Mouse (Mus musculus) embryonic facial prominence, embryonic 15.5 days (tissue): Measurements from ENCODE around the gene Ywhah. TPM values are rescaled to one million over a fixed set of nuclear protein-coding genes. Genes with fewer than 3 reads are reported as not detected.
A peak's percentile ranks its signal among the peaks of the same experiment; 100 is the strongest.

Source experiments
- ATAC-seq: fragments of 200-750 bp; cut with Nextera tagmentation; 2 replicates; pipeline ENCODE4 v1.8.0; 2017; ENCODE audit warnings: low read depth, moderate TSS enrichment; ENCODE audit not compliant: insufficient number of reproducible peaks, low FRiP score, low TSS enrichment
- H3K27ac ChIP-seq: fragments of 300-500 bp; sonication (generic); replicated peaks from 2 replicates; pipeline ENCODE4 v1.5.1; 2015; ENCODE audit warnings: mild to moderate bottlenecking, inconsistent platforms
- H3K27me3 ChIP-seq: fragments of 300-500 bp; sonication (generic); 2 replicates; pipeline ENCODE4 v1.6.1; 2015; ENCODE audit warnings: inconsistent platforms
- H3K36me3 ChIP-seq: fragments of 300-500 bp; sonication (generic); 2 replicates; pipeline ENCODE4 v1.6.1; 2015; ENCODE audit warnings: mild to moderate bottlenecking, inconsistent platforms
- H3K4me1 ChIP-seq: fragments of 300-500 bp; sonication (generic); 2 replicates; pipeline ENCODE4 v1.6.1; 2015; ENCODE audit warnings: inconsistent platforms
- H3K4me2 ChIP-seq: fragments of 300-500 bp; sonication (generic); replicated peaks from 2 replicates; pipeline ENCODE4 v1.6.1; 2015; ENCODE audit warnings: mild to moderate bottlenecking, inconsistent platforms
- H3K4me3 ChIP-seq: fragments of 300-500 bp; sonication (generic); replicated peaks from 2 replicates; pipeline ENCODE4 v1.5.1; 2015; ENCODE audit warnings: mild to moderate bottlenecking, inconsistent platforms
- H3K9ac ChIP-seq: fragments of 300-500 bp; sonication (generic); 2 replicates; pipeline ENCODE4 v1.6.1; 2015; ENCODE audit warnings: inconsistent platforms
- H3K9me3 ChIP-seq: fragments of 300-500 bp; sonication (generic); replicated peaks from 2 replicates; pipeline ENCODE4 v1.6.1; 2016; ENCODE audit warnings: inconsistent platforms
- WGBS: fragments of 180-500 bp; shearing (Covaris S2); methylation state at CpG from one replicate; pipeline ENCODE4 v1.1.7; 2015; 5-methylcytosine and 5-hydroxymethylcytosine counted together
- polyA plus RNA-seq: library from polyadenylated mRNA; unstranded; fragments of >200 nt; fragmentation: Nextera tagmentation; extraction: Ambion mirVana; gene quantifications from 2 replicates; pipeline ENCODE4 v1.2.1, GENCODE M21; 2015

The Ywhah gene
- polyA plus RNA-seq, 1 experiment from 2014 or later: 362 TPM

DNA sequence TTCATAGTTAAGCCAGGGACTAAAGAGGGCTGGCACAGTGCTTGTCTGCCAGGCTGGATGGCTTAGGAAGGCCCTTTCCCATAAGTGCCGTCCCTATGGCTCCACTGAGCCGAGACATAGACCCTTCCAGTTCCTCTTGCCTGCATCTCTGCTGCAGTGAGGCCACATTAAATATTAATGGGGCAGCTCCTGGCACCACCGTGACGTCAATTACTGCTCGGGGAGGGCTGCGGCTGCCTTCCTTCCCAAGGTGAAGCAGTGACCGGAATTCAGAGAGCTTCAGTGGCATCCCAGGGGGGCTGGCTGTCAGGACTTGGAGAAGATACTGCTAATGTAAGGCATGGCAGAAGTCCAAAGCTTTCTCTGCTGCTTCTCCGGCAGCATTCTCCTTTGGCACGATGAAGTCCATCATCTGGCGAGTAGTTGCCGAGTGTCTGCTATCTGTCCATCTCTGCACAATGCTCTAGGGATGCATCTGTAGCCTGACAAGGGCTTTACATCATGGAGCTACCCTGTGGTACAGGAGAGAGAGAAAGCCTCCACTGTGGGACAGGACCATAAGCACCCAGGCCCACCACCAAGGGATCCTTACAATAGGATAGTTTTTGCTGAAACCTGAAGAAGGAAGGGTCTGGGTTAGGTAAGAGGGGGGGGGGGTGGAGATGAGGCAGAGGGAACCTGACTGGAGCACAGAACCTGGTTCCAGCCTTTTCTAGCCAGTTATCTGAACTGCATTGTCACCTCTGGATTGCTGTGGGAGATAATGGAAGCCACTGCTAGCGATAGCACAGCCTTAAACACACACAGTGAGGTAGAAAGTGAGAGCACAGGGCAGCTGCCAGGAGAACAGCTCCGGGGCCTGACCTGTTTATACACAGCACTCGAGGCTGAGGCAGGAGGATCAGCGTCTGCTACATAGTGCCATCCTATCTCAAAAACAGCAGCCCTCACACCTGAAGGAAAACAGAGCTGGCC, 7.2 kb upstream of the Ywhah start:
- Histone ChIP-seq H3K27me3 (no peaks in the 10 kb centered on the region), H3K4me1 (peaks cover 15% of the 10 kb centered on the region), H3K27ac (peak overlapping the region; percentile 34; the same call in 1 of the 2 replicates), H3K9ac (no peak overlapping the region), H3K4me2 (0 out of 2 replicates have a peak overlapping the region, but pooled peaks have one; percentile 17), H3K36me3 (no peaks in the 10 kb centered on the region), H3K4me3 (no peak overlapping the region), H3K9me3 (no peaks in the 10 kb centered on the region)
- WGBS: 37% methylated on average over 15 of the region's 15 CpGs
- ATAC-seq: no peak

GRCm38 (mm10) chr5:33014096-33014495, 4.5 kb upstream of the Ywhah start:
- peaks cover 20% of the 10 kb centered on the region for H3K4me1 ChIP-seq
- H3K27me3 ChIP-seq: no peaks in the 10 kb centered on the region
- ATAC-seq: no peak
- no peak overlapping the region for H3K27ac ChIP-seq
- no peak overlapping the region for H3K4me2 ChIP-seq
- no peak overlapping the region for H3K9ac ChIP-seq
- 64% methylated on average over 1 of the region's 1 CpGs for WGBS
- H3K36me3 ChIP-seq: no peaks in the 10 kb centered on the region
- H3K9me3 ChIP-seq: no peaks in the 10 kb centered on the region
- no peak overlapping the region for H3K4me3 ChIP-seq

DNA sequence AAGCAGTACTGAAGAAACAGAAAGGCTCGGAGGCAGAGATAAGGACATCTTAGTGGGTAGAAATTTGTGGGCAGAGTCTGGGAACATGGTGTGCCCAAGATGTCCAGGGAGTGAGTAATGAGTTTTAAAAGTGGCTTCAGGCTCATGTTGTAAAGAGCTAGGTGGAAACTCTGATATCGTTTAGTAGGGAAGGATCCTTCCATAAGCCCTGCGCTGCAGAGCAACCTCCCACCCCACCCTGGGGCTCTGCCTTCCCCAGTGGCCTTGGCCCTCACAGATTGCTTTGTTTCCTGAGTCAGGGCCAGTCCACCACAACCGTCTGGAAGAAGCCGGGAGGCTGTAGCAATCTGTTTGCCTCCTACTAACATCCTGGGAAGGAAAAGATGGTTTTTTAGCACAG, 3.0 kb upstream of the Ywhah start:
- no peak for ATAC-seq
- peaks cover 22% of the 10 kb centered on the region for H3K4me1 ChIP-seq
- H3K9me3 ChIP-seq: no peaks in the 10 kb centered on the region
- no peaks in the 10 kb centered on the region for H3K27me3 ChIP-seq
- H3K36me3 ChIP-seq: no peaks in the 10 kb centered on the region
- no peak overlapping the region for H3K4me2 ChIP-seq
- no peak overlapping the region for H3K27ac ChIP-seq
- no peak overlapping the region for H3K9ac ChIP-seq
- 62% methylated on average over 5 of the region's 5 CpGs for WGBS
- no peak overlapping the region for H3K4me3 ChIP-seq

DNA sequence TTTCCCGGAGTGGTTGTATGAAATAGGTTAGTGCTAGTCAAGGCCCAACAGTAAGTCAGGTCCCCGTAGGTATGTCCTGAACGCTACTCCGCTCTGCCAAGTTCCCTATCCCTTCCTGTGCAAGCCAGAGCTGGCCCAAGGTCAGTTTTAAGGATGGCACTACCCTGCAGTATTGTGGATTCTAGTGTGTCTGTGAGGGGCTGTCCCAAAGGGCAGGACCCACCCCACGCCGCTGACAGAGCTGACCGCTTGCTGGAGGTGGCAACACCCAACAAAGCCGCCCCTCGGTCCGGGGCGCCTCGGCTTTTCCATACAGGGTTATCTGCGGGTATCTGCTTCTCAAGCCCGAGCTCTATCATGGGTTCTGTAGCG, 441 bp upstream of the Ywhah start:
- Histone ChIP-seq H3K36me3 (0 out of 2 replicates have a peak, but pooled peaks cover 8% of the 10 kb centered on the region), H3K9me3 (no peaks in the 10 kb centered on the region), H3K9ac (peak overlapping the region; percentile 59), H3K4me3 (peak overlapping the region; percentile 83), H3K4me1 (peaks cover 19% of the 10 kb centered on the region), H3K27ac (peak overlapping the region; percentile 99), H3K4me2 (peak overlapping the region; percentile 65), H3K27me3 (no peaks in the 10 kb centered on the region)
- ATAC-seq: peak; percentile 40
- 5% methylated on average over 15 of the region's 15 CpGs for WGBS

GRCm38 (mm10) chr5:33019426-33019821, 808 bp downstream of the Ywhah start:
- Histone ChIP-seq H3K27ac (peak overlapping the region; percentile 99), H3K27me3 (no peaks in the 10 kb centered on the region), H3K9ac (peak overlapping the region; percentile 93), H3K36me3 (peaks cover 14% of the 10 kb centered on the region), H3K4me3 (peak overlapping the region; percentile 83), H3K4me1 (peaks cover 23% of the 10 kb centered on the region), H3K4me2 (peak overlapping the region; percentile 65), H3K9me3 (no peaks in the 10 kb centered on the region)
- WGBS: under 1% methylated on average over 12 of the region's 12 CpGs
- ATAC-seq: no peak

DNA sequence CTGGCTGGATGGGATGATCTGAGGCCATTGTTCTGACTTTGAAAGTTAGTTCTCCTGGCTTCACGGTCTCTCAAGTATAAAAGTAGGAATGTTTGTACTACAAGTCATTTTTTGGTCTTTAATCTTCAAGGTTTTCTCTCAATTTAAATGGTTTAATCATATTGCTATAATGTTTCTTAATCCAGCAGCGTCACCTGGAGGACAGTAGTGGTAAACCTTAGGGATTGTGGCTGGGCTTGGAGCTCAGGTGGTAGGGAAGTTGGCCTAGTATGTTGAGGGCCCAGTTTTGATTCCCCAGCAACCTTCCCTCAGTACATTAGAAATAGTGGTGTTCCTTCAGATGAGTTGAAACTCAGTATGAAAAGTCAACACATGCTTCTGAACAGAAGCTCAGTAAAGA, 3.0 kb downstream of the Ywhah start:
- H3K4me1 ChIP-seq: peaks cover 24% of the 10 kb centered on the region

GRCm38 (mm10) chr5:33023337-33023736, 4.7 kb downstream of the Ywhah start:
- 91% methylated on average over 4 of the region's 4 CpGs for WGBS
- no peak overlapping the region for H3K4me2 ChIP-seq
- no peaks in the 10 kb centered on the region for H3K9me3 ChIP-seq
- H3K4me1 ChIP-seq: peaks cover 19% of the 10 kb centered on the region
- no peaks in the 10 kb centered on the region for H3K27me3 ChIP-seq
- H3K4me3 ChIP-seq: no peak overlapping the region
- peaks cover 26% of the 10 kb centered on the region for H3K36me3 ChIP-seq
- H3K27ac ChIP-seq: no peak overlapping the region
- ATAC-seq: no peak
- H3K9ac ChIP-seq: no peak overlapping the region

More for the DNA sequence above, 3.0 kb downstream of the Ywhah start:
- Histone ChIP-seq H3K27ac (no peak overlapping the region), H3K9ac (no peak overlapping the region), H3K9me3 (no peaks in the 10 kb centered on the region), H3K4me2 (no peak overlapping the region), H3K36me3 (peaks cover 26% of the 10 kb centered on the region), H3K4me3 (no peak overlapping the region), H3K27me3 (no peaks in the 10 kb centered on the region)
- WGBS: 75% methylated on average over 2 of the region's 2 CpGs
- no peak for ATAC-seq

DNA sequence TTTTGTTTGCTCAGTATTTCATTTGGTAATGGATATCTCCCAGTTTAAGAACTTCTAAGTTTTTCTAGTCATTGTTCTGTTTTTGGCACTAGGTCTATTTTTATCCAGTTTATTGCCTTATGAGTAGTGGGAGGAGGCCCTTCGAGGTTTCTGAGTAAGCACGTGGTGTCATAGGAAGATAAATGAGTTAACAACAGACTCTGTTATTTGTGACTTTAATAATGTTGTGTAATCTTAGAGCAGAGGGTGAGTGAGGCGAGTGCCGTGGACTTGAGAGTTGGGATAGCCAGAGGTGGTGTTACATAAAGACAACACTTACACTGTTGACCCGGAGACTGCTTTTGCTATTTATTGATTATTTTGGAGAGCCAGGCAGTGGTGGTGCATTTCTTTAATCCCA, 5.9 kb downstream of the Ywhah start:
- H3K9me3 ChIP-seq: no peaks in the 10 kb centered on the region
- peaks cover 19% of the 10 kb centered on the region for H3K4me1 ChIP-seq
- H3K9ac ChIP-seq: no peak overlapping the region
- ATAC-seq: no peak
- peaks cover 31% of the 10 kb centered on the region for H3K36me3 ChIP-seq
- no peak overlapping the region for H3K4me3 ChIP-seq
- H3K27me3 ChIP-seq: no peaks in the 10 kb centered on the region
- no peak overlapping the region for H3K4me2 ChIP-seq
- 69% methylated on average over 5 of the region's 5 CpGs for WGBS
- H3K27ac ChIP-seq: no peak overlapping the region

GRCm38 (mm10) chr5:33028656-33029055, 10.0 kb downstream of the Ywhah start:
- H3K9ac ChIP-seq: no peak overlapping the region
- H3K4me2 ChIP-seq: no peak overlapping the region
- H3K4me3 ChIP-seq: no peak overlapping the region
- H3K4me1 ChIP-seq: peaks cover 5% of the 10 kb centered on the region; the same call in 1 of the 2 replicates
- whole genome bisulfite sequencing: 59% methylated on average over 2 of the region's 2 CpGs
- ATAC-seq: no peak
- H3K9me3 ChIP-seq: no peaks in the 10 kb centered on the region
- peaks cover 23% of the 10 kb centered on the region for H3K36me3 ChIP-seq
- no peaks in the 10 kb centered on the region for H3K27me3 ChIP-seq
- H3K27ac ChIP-seq: no peak overlapping the region

DNA sequence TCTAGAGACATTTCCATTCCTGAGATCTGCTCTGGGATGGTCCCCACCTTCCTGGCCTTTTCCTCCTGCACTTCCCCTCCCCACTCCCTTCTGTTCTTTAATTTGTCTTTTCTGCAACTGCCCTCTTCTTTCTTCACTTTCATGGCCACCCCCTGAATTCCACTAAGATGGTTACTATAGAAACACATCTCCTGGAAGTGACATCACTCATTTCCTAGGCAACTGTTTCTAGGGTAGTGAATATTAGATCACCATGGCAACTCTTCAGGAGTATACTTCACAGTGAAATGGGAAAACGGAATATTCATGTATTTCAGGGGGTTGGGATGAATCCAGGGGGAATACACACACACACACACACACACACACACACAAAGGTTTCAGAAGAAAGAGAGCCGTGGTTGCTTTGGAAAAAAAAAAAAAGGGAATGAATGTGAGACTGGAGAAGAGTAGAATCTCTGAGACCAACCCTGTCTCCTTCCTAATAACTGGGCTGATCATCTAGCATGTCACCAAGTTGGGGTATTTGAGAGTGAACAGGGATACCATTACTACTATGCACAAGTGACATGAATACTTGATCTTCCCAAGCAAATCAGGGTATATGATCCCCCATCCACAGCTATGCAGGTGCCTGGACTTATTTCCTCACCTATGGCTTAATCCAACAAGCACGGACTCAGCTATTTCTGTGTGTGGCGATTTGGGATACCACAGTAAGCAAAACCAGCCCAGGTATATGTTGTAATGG, 12.0 kb downstream of the Ywhah start:
- Histone ChIP-seq H3K36me3 (peaks cover 11% of the 10 kb centered on the region; the same call in 1 of the 2 replicates), H3K4me1 (no peaks in the 10 kb centered on the region), H3K9ac (no peak overlapping the region), H3K27me3 (no peaks in the 10 kb centered on the region), H3K4me3 (no peak overlapping the region), H3K4me2 (no peak overlapping the region), H3K9me3 (no peaks in the 10 kb centered on the region), H3K27ac (no peak overlapping the region)
- ATAC-seq: no peak
- WGBS: 58% methylated on average over 4 of the region's 4 CpGs

- no peak for ATAC-seq
- Histone ChIP-seq H3K27me3 (no peaks in the 10 kb centered on the region), H3K4me2 (no peak overlapping the region), H3K9ac (no peak overlapping the region), H3K4me1 (no peaks in the 10 kb centered on the region), H3K36me3 (0 out of 2 replicates have a peak, but pooled peaks cover 5% of the 10 kb centered on the region), H3K4me3 (no peak overlapping the region), H3K27ac (no peak overlapping the region), H3K9me3 (no peaks in the 10 kb centered on the region)
- 82% methylated on average over 10 of the region's 10 CpGs for WGBS
These were observed 13.6 kb downstream of the Ywhah start for GRCm38 (mm10) chr5:33032036-33032773.
